In the genomic region with DNA sequence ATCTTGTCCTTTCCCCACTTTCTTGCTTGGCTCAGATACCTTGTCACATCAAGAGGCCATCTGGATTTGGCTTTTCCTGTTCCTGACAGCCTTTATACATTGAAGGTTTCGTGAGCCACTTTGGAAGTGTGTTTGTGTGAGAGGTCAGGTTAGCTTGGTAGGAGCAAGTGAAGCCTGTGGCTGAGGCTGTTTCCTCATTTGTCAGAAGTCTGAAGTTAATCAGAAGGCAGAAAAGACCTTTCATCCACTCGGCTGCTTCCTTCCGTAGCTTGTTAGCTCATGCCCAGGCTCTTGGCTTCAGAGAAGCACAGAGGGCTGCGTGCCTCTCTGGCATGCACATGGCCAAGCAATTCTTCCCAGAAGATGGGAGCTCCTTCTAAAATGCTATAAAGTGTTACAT, we compare ENCODE assay signal across 12 mouse cellular contexts. TPM values are rescaled to one million over a fixed set of nuclear protein-coding genes. Genes with fewer than 3 reads are reported as not detected.
DNase-seq lines count a peak whose midpoint lies in the region; ATAC-seq and TF ChIP-seq lines count a peak whose summit lies in the region.
"Had no signal": no experiment of that assay in that cellular context is flagged by ENCODE, and none has a peak within 500 bp of the region (broad histone marks: within the 10 kb centered on the region; RNA-seq: fewer than 3 reads in every experiment).

No protein-coding gene starts in this region.

- no peak for ATAC-seq in liver, embryonic 11.5 days (replicated peaks; ENCODE audit: low FRiP score)
- ATAC-seq in erythroid progenitor cell, adult 5-6 weeks (replicated peaks; ENCODE audit: low FRiP score, poor library complexity, severe bottlenecking): no peak
- ATAC-seq in midbrain, embryonic 15.5 days (replicated peaks): no peak

- H3K36me3 ChIP-seq in liver, adult 2 months (ENCODE audit: control insufficient read depth, insufficient read depth, low read length): peaks cover 25% of the 10 kb centered on the region
- no peaks in the 10 kb centered on the region for H3K36me3 ChIP-seq in liver, embryonic 11.5 days (ENCODE audit: control insufficient read depth, insufficient read depth, low read length)
- no peaks in the 10 kb centered on the region for H3K36me3 ChIP-seq in midbrain, embryonic 15.5 days (replicated peaks)
- H3K36me3 ChIP-seq: neural tube, embryonic 12.5 days had no signal

- no peak for TF ChIP-seq CTCF in liver, adult 2 months (IDR thresholded peaks at IDR 0.05; ENCODE audit: low read depth, low read length)

- no peaks in the 10 kb centered on the region for H3K9me3 ChIP-seq in liver, embryonic 11.5 days (ENCODE audit: control insufficient read depth, low read length)
- H3K9me3 ChIP-seq in midbrain, embryonic 15.5 days: no peaks in the 10 kb centered on the region
- H3K9me3 ChIP-seq: limb, embryonic 13.5 days; neural tube, embryonic 12.5 days had no signal

- H3K27ac ChIP-seq in liver, adult 2 months (replicated peaks; ENCODE audit: insufficient read depth, low read depth, low read length): peak overlapping the region; percentile 32; the same call in 1 of the 2 replicates
- no peak overlapping the region for H3K27ac ChIP-seq in liver, embryonic 11.5 days (ENCODE audit: low read depth, low read length)
- H3K27ac ChIP-seq in midbrain, embryonic 15.5 days: no peak overlapping the region
- H3K27ac ChIP-seq: limb, embryonic 13.5 days; neural tube, embryonic 12.5 days had no signal

- no peak overlapping the region for H3K4me3 ChIP-seq in liver, adult 2 months (ENCODE audit: insufficient read depth, low read depth, low read length)
- H3K4me3 ChIP-seq in liver, embryonic 11.5 days (ENCODE audit: low read depth, low read length): no peak overlapping the region
- no peak overlapping the region for H3K4me3 ChIP-seq in midbrain, embryonic 15.5 days
- H3K4me3 ChIP-seq: limb, embryonic 13.5 days; neural tube, embryonic 12.5 days had no signal

- no peak for TF ChIP-seq POLR2A in liver, adult 2 months (IDR thresholded peaks at IDR 0.05; ENCODE audit: extremely low read depth, insufficient read depth, low read length)

- no peak overlapping the region for H3K4me2 ChIP-seq in liver, embryonic 11.5 days
- H3K4me2 ChIP-seq in midbrain, embryonic 15.5 days: no peak overlapping the region
- H3K4me2 ChIP-seq: limb, embryonic 13.5 days; midbrain, embryonic 11.5 days; neural tube, embryonic 12.5 days had no signal

- H3K9ac ChIP-seq in liver, adult 2 months (ENCODE audit: low read depth, low read length): peak overlapping the region; percentile 4; the same call in 1 of the 2 replicates
- no peak overlapping the region for H3K9ac ChIP-seq in liver, embryonic 11.5 days (ENCODE audit: low read depth, low read length)
- H3K9ac ChIP-seq in midbrain, embryonic 15.5 days: no peak overlapping the region
- H3K9ac ChIP-seq: limb, embryonic 13.5 days; neural tube, embryonic 12.5 days had no signal

- no peaks in the 10 kb centered on the region for H3K27me3 ChIP-seq in liver, adult 2 months (ENCODE audit: control insufficient read depth, insufficient read depth, low read length)
- no peaks in the 10 kb centered on the region for H3K27me3 ChIP-seq in liver, embryonic 11.5 days (replicated peaks; ENCODE audit: control insufficient read depth, insufficient read depth, low read length)
- H3K27me3 ChIP-seq in midbrain, embryonic 15.5 days (replicated peaks): no peaks in the 10 kb centered on the region
- H3K27me3 ChIP-seq: limb, embryonic 13.5 days; neural tube, embryonic 12.5 days had no signal

- H3K79me2 ChIP-seq in liver, adult 2 months (ENCODE audit: control insufficient read depth, insufficient read depth, low read length): peaks cover 10% of the 10 kb centered on the region; the same call in 1 of the 2 replicates

- DNase-seq in liver, adult 2 months (ENCODE audit: extremely low read depth, low read depth, low spot score): peak; percentile 47
- DNase-seq in liver, embryonic 11.5 days (ENCODE audit: low spot score): no peak
- peak; percentile 35 for DNase-seq in CD4-positive helper T cell, adult 2 months (ENCODE audit: low read depth, low spot score)
- DNase-seq in adrenal gland, postnatal 10 days: peak; percentile 37
- peak; percentile 18 to 26 for DNase-seq in kidney, postnatal 36 days
- DNase-seq in MN1 (ENCODE audit: low spot score): no peak
- DNase-seq: gastrocnemius, postnatal 10 days had no signal

- 54% methylated on average over 4 of the region's 4 CpGs for WGBS in liver, adult 2 months
- 58% methylated on average over 4 of the region's 4 CpGs for WGBS in liver, embryonic 11.5 days
- 79% methylated on average over 4 of the region's 4 CpGs for WGBS in midbrain, embryonic 15.5 days

- peaks cover 23% of the 10 kb centered on the region for H3K4me1 ChIP-seq in liver, adult 2 months (ENCODE audit: control insufficient read depth, insufficient read depth, low read length)
- H3K4me1 ChIP-seq in liver, embryonic 11.5 days (replicated peaks; ENCODE audit: control insufficient read depth, insufficient read depth, low read length): peaks cover 10% of the 10 kb centered on the region
- H3K4me1 ChIP-seq in midbrain, embryonic 15.5 days: peaks cover 14% of the 10 kb centered on the region

RNA-seq across cellular contexts. Expression of a gene that starts 4.8 kb away (rescaled TPM):
- 135 and 146 TPM in 2 replicates for total RNA-seq in liver, adult 2 months (2014; rRNA removed)
- 116 and 202 TPM in 2 replicates for polyA plus RNA-seq in liver, adult 2 months (2012; rRNA removed)
- polyA plus RNA-seq in liver, embryonic 11.5 days (2014; fragmentation: Nextera tagmentation; extraction: Ambion mirVana): 11.9 and 12.4 TPM in 2 replicates
- total RNA-seq in adrenal gland, postnatal 10 days (2021): 10 to 100 TPM; 45.5 to 58.0 TPM
- total RNA-seq in erythroid progenitor cell, adult 5-6 weeks (2015; ENCODE audit: low replicate concordance): 2.9 and 3.2 TPM in 2 replicates
- 3.3 and 3.6 TPM in 2 replicates for total RNA-seq in erythroid progenitor cell, adult 5-6 weeks (2017; ENCODE audit: low replicate concordance)
- polyA plus RNA-seq in midbrain, embryonic 15.5 days (2015; fragmentation: Nextera tagmentation; extraction: Ambion mirVana): 29.5 and 31.9 TPM in 2 replicates

RNA-seq across cellular contexts. Expression of a gene that starts 40.0 kb away (rescaled TPM):
- total RNA-seq in liver, adult 2 months (2014; rRNA removed): 3.4 and 6.6 TPM in 2 replicates
- polyA plus RNA-seq in liver, adult 2 months (2012; rRNA removed): 2.5 and 3.2 TPM in 2 replicates
- polyA plus RNA-seq in liver, embryonic 11.5 days (2014; fragmentation: Nextera tagmentation; extraction: Ambion mirVana): 0.67 and 1.2 TPM in 2 replicates
- total RNA-seq in adrenal gland, postnatal 10 days (2021): 1 to 10 TPM; 4.2 to 6.1 TPM
- not detected in 2 replicates for total RNA-seq in erythroid progenitor cell, adult 5-6 weeks (2015; ENCODE audit: low replicate concordance)
- 0.13 TPM in 1 of 2 replicates, not detected in the other for total RNA-seq in erythroid progenitor cell, adult 5-6 weeks (2017; ENCODE audit: low replicate concordance)
- polyA plus RNA-seq in midbrain, embryonic 15.5 days (2015; fragmentation: Nextera tagmentation; extraction: Ambion mirVana): 0.48 and 0.72 TPM in 2 replicates

Comparison
In these comparisons a context has a peak if more than half of its experiments do, and no peak if none do; other contexts are left out.
1. DNase-seq: peak in liver, adult 2 months (single experiment), CD4-positive helper T cell, adult 2 months (single experiment), adrenal gland, postnatal 10 days (single experiment) and kidney, postnatal 36 days (2 of 2); none in liver, embryonic 11.5 days (single experiment) and MN1 (single experiment).
2. RNA of a gene that starts 4.8 kb away (total RNA-seq): 135 to 146 TPM in liver, adult 2 months and 45.5 to 58.0 TPM in adrenal gland, postnatal 10 days; 2.9 to 3.6 TPM in erythroid progenitor cell, adult 5-6 weeks; every median in the first group is over 10 times any median in the second.